Mouse (Mus musculus): Measurements from ENCODE around the gene Eaf1. TPM values are rescaled to one million over a fixed set of nuclear protein-coding genes. Genes with fewer than 3 reads are reported as not detected.

Eaf1 gene
- 50.2 and 62.8 TPM in 2 replicates for total RNA-seq (2023)

DNA sequence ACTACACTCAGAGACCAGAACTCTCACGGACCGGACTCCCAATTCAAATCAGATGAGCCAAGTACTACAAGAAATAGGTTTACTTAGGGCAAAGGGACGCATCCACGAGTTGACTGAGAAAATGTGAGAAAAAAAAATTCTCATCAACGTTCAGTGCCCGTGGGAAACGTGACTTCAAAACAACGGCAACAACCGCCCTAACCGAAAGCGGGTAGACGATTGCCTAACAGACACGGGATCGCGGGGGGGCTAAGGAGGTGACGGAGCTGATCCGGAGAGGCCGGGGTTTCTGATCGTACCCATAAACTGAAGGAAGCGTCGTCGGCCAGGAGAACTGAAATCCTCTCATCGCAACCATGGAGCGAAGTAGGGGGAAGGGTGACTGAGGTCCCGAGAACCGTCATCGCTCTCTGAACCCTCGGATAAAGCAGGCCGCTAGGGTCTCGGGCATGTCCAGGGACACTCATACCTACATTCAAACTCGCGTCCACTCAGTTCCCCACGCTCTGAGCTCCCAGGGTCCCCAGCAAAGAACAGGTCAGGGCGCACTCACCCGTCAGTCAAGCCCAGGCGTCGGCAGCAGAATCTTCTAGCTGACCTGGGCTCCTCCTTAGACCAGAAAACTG lies at the start of gene Eaf1:
TSS of gene Eaf1 (plus strand) at position 51 of the 626 bp plus-strand sequence.

DNA sequence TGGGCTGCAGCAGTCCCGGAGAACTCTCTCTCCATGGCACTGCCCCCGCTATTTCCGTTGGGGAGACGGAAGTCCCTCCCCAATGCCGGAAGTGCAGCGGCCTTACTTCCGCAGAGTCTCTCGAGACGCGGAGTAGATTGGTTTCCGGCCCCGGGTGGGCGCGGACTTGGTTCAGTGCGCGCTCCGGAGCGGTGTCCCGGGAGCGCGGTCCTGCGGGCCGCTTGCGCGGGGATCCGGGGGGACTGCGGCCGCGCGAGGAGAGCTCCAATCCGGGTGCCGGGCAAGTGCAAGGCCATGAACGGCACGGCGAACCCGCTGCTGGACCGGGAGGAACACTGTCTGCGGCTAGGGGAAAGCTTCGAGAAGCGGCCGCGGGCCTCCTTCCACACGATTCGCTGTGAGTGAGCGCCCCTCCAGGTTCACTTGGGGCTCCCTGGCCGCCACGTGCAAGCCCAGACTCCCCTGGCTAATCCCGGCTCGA lies 816 bp downstream of the Eaf1 start, which contains the start of gene Mettl6:
TSS of gene Mettl6 (minus strand) at position 66 of the 481 bp plus-strand sequence.

Other genes with a start within 250 kb of the Eaf1 start
- 4.2 and 5.3 TPM in 2 replicates for gene Phf7, start 243.1 kb upstream of the Eaf1 start, total RNA-seq (2023)
- 80.9 and 101 TPM in 2 replicates for gene Bap1, start 242.9 kb upstream of the Eaf1 start, total RNA-seq (2023)
- not detected in 2 replicates for gene Dnah1, start 170.5 kb upstream of the Eaf1 start, total RNA-seq (2023)
- 23.6 and 31.5 TPM in 2 replicates for gene Capn7, start 157.8 kb upstream of the Eaf1 start, total RNA-seq (2023)
- 116 and 118 TPM in 2 replicates for gene Sh3bp5, start 58.3 kb upstream of the Eaf1 start, total RNA-seq (2023)
- 67.6 and 85.9 TPM in 2 replicates for gene Mettl6, start 641 bp downstream of the Eaf1 start, total RNA-seq (2023)
- gene Colq, start 96.9 kb downstream of the Eaf1 start, total RNA-seq (2023) = not detected in 2 replicates
- not detected in 2 replicates for gene Gm49387, start 146.5 kb downstream of the Eaf1 start, total RNA-seq (2023)
- 6.5 and 8.1 TPM in 2 replicates for gene Btd, start 146.6 kb downstream of the Eaf1 start, total RNA-seq (2023)
- 7.1 and 8.9 TPM in 2 replicates for gene Hacl1, start 146.9 kb downstream of the Eaf1 start, total RNA-seq (2023)

Data from neutrophil, adult 65 days (primary cell).